Mouse (Mus musculus) MEL (cell line): ENCODE results near the gene Tmc2.

ENCODE experiments used
- CHD1 ChIP-seq: IDR thresholded peaks from 2 replicates; pipeline ENCODE4 v1.6.1; 2012; ENCODE audit warnings: low read depth, mild to moderate bottlenecking, inconsistent platforms, low read length, improper control_type of control experiment
- GABPA ChIP-seq: IDR thresholded peaks from 2 replicates; pipeline ENCODE4 v1.6.1; 2012; ENCODE audit warnings: low read depth, mild to moderate bottlenecking, inconsistent platforms, low read length, improper control_type of control experiment, moderate library complexity
- MAFK ChIP-seq: IDR thresholded peaks from 2 replicates; pipeline ENCODE4 v1.6.1; 2011; ENCODE audit warnings: low read depth, mild to moderate bottlenecking, low read length, improper control_type of control experiment, borderline replicate concordance
- NRF1 ChIP-seq: IDR thresholded peaks from 2 replicates; pipeline ENCODE4 v1.6.1; 2014; ENCODE audit warnings: low read depth, mild to moderate bottlenecking, inconsistent platforms, low read length, improper control_type of control experiment, moderate library complexity; ENCODE audit not compliant: poor library complexity, insufficient read depth, severe bottlenecking
- POLR2A ChIP-seq, 2 experiments: IDR thresholded peaks; 2 replicates each; pipeline ENCODE4 v1.6.1; 2011 to 2012; ENCODE audit warnings: low read length in 2 of 2, mild to moderate bottlenecking in 2 of 2, control low read depth in 1 of 2, improper control_type of control experiment in 1 of 2, low read depth in 1 of 2, moderate library complexity in 1 of 2; ENCODE audit not compliant: control insufficient read depth in 1 of 2, insufficient read depth in 1 of 2, poor library complexity in 1 of 2
- USF1 ChIP-seq: IDR thresholded peaks from 2 replicates; pipeline ENCODE4 v1.6.1; 2014; ENCODE audit warnings: low read depth, mild to moderate bottlenecking, inconsistent platforms, low read length, improper control_type of control experiment, moderate library complexity
- USF2 ChIP-seq, 2 experiments: IDR thresholded peaks; 2 replicates each; pipeline ENCODE4 v1.6.1; 2011 to 2012; ENCODE audit warnings: improper control_type of control experiment in 2 of 2, low read length in 2 of 2, borderline replicate concordance in 1 of 2, inconsistent platforms in 1 of 2, low read depth in 1 of 2, mild to moderate bottlenecking in 1 of 2; ENCODE audit not compliant: insufficient read depth in 1 of 2

DNA sequence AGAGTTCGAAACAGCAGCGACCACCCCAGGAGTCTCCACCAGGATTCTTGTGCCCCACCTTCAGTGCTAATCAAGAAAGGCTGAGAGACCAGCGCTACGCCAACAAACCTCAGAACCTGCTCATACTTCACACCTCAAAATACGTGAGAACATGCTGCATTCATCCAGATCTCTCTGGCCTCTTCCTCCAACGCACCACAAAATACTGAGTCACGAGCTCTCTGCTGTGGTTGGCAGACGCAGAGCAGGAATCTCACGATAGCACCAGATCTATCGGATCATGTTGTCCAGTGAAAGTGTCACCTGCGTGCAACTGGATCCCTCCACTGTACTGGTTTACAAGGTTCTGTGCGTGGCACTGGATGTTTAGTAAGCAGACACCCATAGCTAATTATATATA lies 6.6 kb upstream of the Tmc2 start:
- TF ChIP-seq GABPA (no peak), POLR2A (IDR thresholded peaks at IDR 0.05; ENCODE audit: control insufficient read depth in 1 of 2, insufficient read depth in 1 of 2, low read depth in 1 of 2, low read length in 2 of 2, poor library complexity in 1 of 2) (no peak), USF1 (no peak), MAFK (no peak), USF2 (IDR thresholded peaks at IDR 0.05; ENCODE audit: borderline replicate concordance in 1 of 2, insufficient read depth in 1 of 2, low read depth in 1 of 2, low read length in 2 of 2) (no peak), NRF1 (no peak), CHD1 (no peak)
